Mouse (Mus musculus) thymus, adult 2 months (tissue): ENCODE data around the gene Gm45213.

Source experiments
- CTCF ChIP-seq: fragments of 200-500 bp; IDR thresholded peaks from 2 replicates; pipeline ENCODE4 v1.5.1; 2012; ENCODE audit warnings: mild to moderate bottlenecking, control low read depth, low read length, moderate library complexity, borderline replicate concordance; ENCODE audit not compliant: control insufficient read depth, poor library complexity, insufficient read depth; ENCODE audit errors: extremely low read depth
- POLR2A ChIP-seq: fragments of 200-500 bp; IDR thresholded peaks from 2 replicates; pipeline ENCODE4 v1.6.1; 2012; ENCODE audit warnings: mild to moderate bottlenecking, low read length, control low read depth, moderate library complexity; ENCODE audit not compliant: control insufficient read depth, poor library complexity, insufficient read depth; ENCODE audit errors: extremely low read depth

- TF ChIP-seq POLR2A (no peak), CTCF (no peak)
These were observed 41.6 kb upstream of the Gm45213 start for GRCm38 (mm10) chr7:66001797-66002196.
